Mouse (Mus musculus) liver, embryonic 13.5 days (tissue): Measurements from ENCODE around the gene Cdk20. TPM values are rescaled to one million over a fixed set of nuclear protein-coding genes. Genes with fewer than 3 reads are reported as not detected.

Experiments
- ATAC-seq: fragments of 200-750 bp; cut with Nextera tagmentation; 2 replicates; pipeline ENCODE4 v1.8.0; 2017; ENCODE audit warnings: low read depth, mild to moderate bottlenecking, moderate number of reproducible peaks, moderate library complexity
- DNase-seq: peaks from one replicate; pipeline ENCODE4 v3.0.0; 2022
- H3K27ac ChIP-seq: fragments of 300-500 bp; sonication (generic); 2 replicates; pipeline ENCODE4 v1.5.1; 2015; ENCODE audit warnings: moderate library complexity, mild to moderate bottlenecking, inconsistent platforms
- H3K27me3 ChIP-seq: fragments of 300-500 bp; sonication (generic); 2 replicates; pipeline ENCODE4 v1.6.1; 2015; ENCODE audit warnings: mild to moderate bottlenecking, inconsistent platforms
- H3K36me3 ChIP-seq: fragments of 300-500 bp; sonication (generic); 2 replicates; pipeline ENCODE4 v1.6.1; 2015; ENCODE audit warnings: mild to moderate bottlenecking, inconsistent platforms
- H3K4me1 ChIP-seq: fragments of 300-500 bp; sonication (generic); replicated peaks from 2 replicates; pipeline ENCODE4 v1.6.1; 2015; ENCODE audit warnings: inconsistent platforms
- H3K4me2 ChIP-seq: fragments of 300-500 bp; sonication (generic); 2 replicates; pipeline ENCODE4 v1.6.1; 2015; ENCODE audit warnings: inconsistent platforms, mild to moderate bottlenecking, moderate library complexity
- H3K4me3 ChIP-seq: fragments of 300-500 bp; sonication (generic); replicated peaks from 2 replicates; pipeline ENCODE4 v1.5.1; 2015; ENCODE audit warnings: mild to moderate bottlenecking, inconsistent platforms
- H3K9ac ChIP-seq: fragments of 300-500 bp; sonication (generic); 2 replicates; pipeline ENCODE4 v1.6.1; 2015; ENCODE audit warnings: mild to moderate bottlenecking, inconsistent platforms
- H3K9me3 ChIP-seq: fragments of 300-500 bp; sonication (generic); replicated peaks from 2 replicates; pipeline ENCODE4 v1.6.1; 2016; ENCODE audit warnings: inconsistent platforms
- WGBS: fragments of 180-500 bp; shearing (Covaris S2); methylation state at CpG from one replicate; pipeline ENCODE4 v1.1.7; 2015; ENCODE audit not compliant: insufficient replicate concordance; 5-methylcytosine and 5-hydroxymethylcytosine counted together
- polyA plus RNA-seq: library from polyadenylated mRNA; unstranded; fragments of >200 nt; fragmentation: Nextera tagmentation; extraction: Ambion mirVana; gene quantifications from 2 replicates; pipeline ENCODE4 v1.2.1, GENCODE M21; 2015

The Cdk20 gene
- 3.7 and 3.8 TPM in 2 replicates for polyA plus RNA-seq

- no peaks in the 10 kb centered on the region for H3K36me3 ChIP-seq
- DNase-seq, result peak; percentile 87
- ATAC-seq, result peak; percentile 99
- peak within 1 kb of the TSS; percentile 78 for H3K4me3 ChIP-seq
- H3K9ac ChIP-seq, result peak within 1 kb of the TSS; percentile 77
- H3K27me3 ChIP-seq, result no peaks in the 10 kb centered on the region
- WGBS, result under 1% methylated on average over 57 of the region's 57 CpGs
- H3K9me3 ChIP-seq, result no peaks in the 10 kb centered on the region
- peak within 1 kb of the TSS; percentile 84 for H3K27ac ChIP-seq
- peaks cover 20% of the 10 kb centered on the region for H3K4me1 ChIP-seq
- H3K4me2 ChIP-seq, result peak within 1 kb of the TSS; percentile 98
Observed at GRCm38 (mm10) chr13:64432017-64432995, at the start of gene Cdk20. Cdk20 (plus strand) TSS chr13:64432314.

DNA sequence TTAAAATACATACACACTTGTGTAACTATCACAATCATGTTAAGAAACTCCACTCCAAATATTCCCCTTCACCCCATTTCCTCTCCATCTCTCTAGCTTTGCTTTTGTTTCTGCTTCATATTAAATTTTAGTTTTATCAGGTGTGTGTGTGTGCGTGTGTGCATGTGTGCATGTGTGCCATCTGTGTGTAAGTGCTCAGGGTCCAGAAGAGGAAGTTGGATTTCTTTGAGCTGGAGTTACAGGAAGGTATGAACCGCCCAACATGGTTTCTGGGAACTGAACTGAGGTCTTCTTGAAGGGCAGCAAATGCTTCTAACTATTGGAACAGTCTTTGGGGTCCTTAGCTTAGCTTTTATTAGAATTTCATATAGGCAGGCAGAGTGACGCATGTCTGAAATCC, 47.2 kb upstream of the Cdk20 start:
- WGBS, result 63% methylated on average over 3 of the region's 3 CpGs
- Histone ChIP-seq H3K9ac (no peak overlapping the region), H3K27me3 (no peaks in the 10 kb centered on the region)

GRCm38 (mm10) chr13:64386048-64386447, 46.1 kb upstream of the Cdk20 start:
- Histone ChIP-seq H3K9me3 (no peaks in the 10 kb centered on the region), H3K27ac (peak overlapping the region; percentile 60), H3K9ac (no peak overlapping the region), H3K36me3 (no peaks in the 10 kb centered on the region), H3K4me1 (no peaks in the 10 kb centered on the region), H3K4me3 (no peak overlapping the region), H3K4me2 (no peak overlapping the region), H3K27me3 (no peaks in the 10 kb centered on the region)
- 16% methylated on average over 2 of the region's 2 CpGs for whole genome bisulfite sequencing
- ATAC-seq, result peak; percentile 86
- no peak for DNase-seq

More for the DNA sequence above, 47.2 kb upstream of the Cdk20 start:
- DNase-seq (no peak), ATAC-seq (no peak)
- no peak overlapping the region for H3K4me3 ChIP-seq
- H3K36me3 ChIP-seq, result no peaks in the 10 kb centered on the region
- H3K4me1 ChIP-seq, result no peaks in the 10 kb centered on the region
- H3K9me3 ChIP-seq, result no peaks in the 10 kb centered on the region
- no peak overlapping the region for H3K27ac ChIP-seq
- no peak overlapping the region for H3K4me2 ChIP-seq

DNA sequence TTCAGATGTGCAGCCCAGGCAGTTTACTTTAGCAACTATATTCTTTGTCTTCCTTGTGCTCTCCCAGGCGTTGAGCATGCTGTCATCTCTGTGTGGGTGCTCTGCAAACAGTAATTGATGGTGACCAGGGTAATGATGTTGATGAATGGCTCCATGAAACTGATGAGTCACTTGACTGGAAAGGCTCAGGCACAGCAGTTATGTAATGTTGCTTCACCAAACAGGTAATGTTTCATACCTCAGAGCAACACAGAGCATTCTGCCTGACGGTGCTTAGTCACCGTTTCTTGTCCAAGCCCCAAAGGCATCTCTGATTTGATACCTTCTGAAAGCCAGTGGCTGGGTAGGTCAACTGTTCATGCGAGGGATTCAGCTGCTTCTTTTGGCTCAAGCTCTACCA, 43.7 kb upstream of the Cdk20 start:
- no peak for DNase-seq
- H3K9me3 ChIP-seq, result no peaks in the 10 kb centered on the region
- no peak for ATAC-seq
- no peak overlapping the region for H3K4me2 ChIP-seq
- H3K27ac ChIP-seq, result no peak overlapping the region
- 64% methylated on average over 4 of the region's 4 CpGs for WGBS
- no peak overlapping the region for H3K4me3 ChIP-seq
- H3K36me3 ChIP-seq, result no peaks in the 10 kb centered on the region
- H3K9ac ChIP-seq, result no peak overlapping the region
- H3K27me3 ChIP-seq, result no peaks in the 10 kb centered on the region
- H3K4me1 ChIP-seq, result no peaks in the 10 kb centered on the region

- no peaks in the 10 kb centered on the region for H3K9me3 ChIP-seq
- H3K4me3 ChIP-seq, result no peak overlapping the region
- H3K27ac ChIP-seq, result no peak overlapping the region
- WGBS, result 50% methylated on average over 8 of the region's 8 CpGs
- no peak for ATAC-seq
- H3K4me2 ChIP-seq, result no peak overlapping the region
- H3K27me3 ChIP-seq, result no peaks in the 10 kb centered on the region
- no peak for DNase-seq
- H3K4me1 ChIP-seq, result peaks cover 16% of the 10 kb centered on the region
- no peaks in the 10 kb centered on the region for H3K36me3 ChIP-seq
- no peak overlapping the region for H3K9ac ChIP-seq
Observed at GRCm38 (mm10) chr13:64396979-64397378, 35.1 kb upstream of the Cdk20 start.

DNA sequence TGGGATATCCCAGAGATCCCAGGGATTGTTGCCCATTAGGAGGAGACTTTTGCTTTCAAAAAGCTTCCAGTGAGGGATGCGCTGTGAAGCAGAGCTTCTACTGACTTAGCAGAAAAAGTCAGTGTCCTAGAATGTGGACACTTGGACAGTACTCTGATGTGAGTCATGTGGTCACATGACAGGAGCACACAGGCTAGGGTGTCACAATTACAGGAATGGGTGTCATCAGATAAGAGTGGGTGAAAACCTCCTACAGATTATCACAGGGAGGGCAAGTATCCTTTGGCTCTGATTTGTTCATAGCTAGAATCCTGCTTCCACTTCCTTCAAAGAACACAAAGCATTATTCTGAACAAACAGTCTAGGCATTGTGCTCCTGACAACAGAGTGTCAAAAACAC, 34.0 kb upstream of the Cdk20 start:
- H3K36me3 ChIP-seq, result no peaks in the 10 kb centered on the region
- ATAC-seq (no peak), DNase-seq (no peak)
- no peaks in the 10 kb centered on the region for H3K27me3 ChIP-seq
- H3K4me2 ChIP-seq, result no peak overlapping the region
- H3K4me3 ChIP-seq, result no peak overlapping the region
- WGBS, result 85% methylated on average over 1 of the region's 1 CpGs
- H3K9me3 ChIP-seq, result no peaks in the 10 kb centered on the region
- H3K27ac ChIP-seq, result no peak overlapping the region
- H3K4me1 ChIP-seq, result peaks cover 26% of the 10 kb centered on the region
- no peak overlapping the region for H3K9ac ChIP-seq

- no peak overlapping the region for H3K27ac ChIP-seq
- H3K27me3 ChIP-seq, result no peaks in the 10 kb centered on the region
- 32% methylated on average over 3 of the region's 3 CpGs for WGBS
- H3K9me3 ChIP-seq, result no peaks in the 10 kb centered on the region
- no peak overlapping the region for H3K4me3 ChIP-seq
- ATAC-seq (no peak), DNase-seq (no peak)
- H3K4me2 ChIP-seq, result no peak overlapping the region
- H3K4me1 ChIP-seq, result peaks cover 32% of the 10 kb centered on the region
- H3K36me3 ChIP-seq, result no peaks in the 10 kb centered on the region
- H3K9ac ChIP-seq, result no peak overlapping the region
Observed at GRCm38 (mm10) chr13:64399906-64400305, 32.2 kb upstream of the Cdk20 start.

GRCm38 (mm10) chr13:64400801-64401361, 31.2 kb upstream of the Cdk20 start:
- Histone ChIP-seq H3K27ac (peak overlapping the region; percentile 41), H3K36me3 (no peaks in the 10 kb centered on the region), H3K4me1 (peaks cover 32% of the 10 kb centered on the region), H3K4me2 (no peak overlapping the region), H3K9ac (no peak overlapping the region), H3K27me3 (no peaks in the 10 kb centered on the region), H3K9me3 (no peaks in the 10 kb centered on the region), H3K4me3 (no peak overlapping the region)
- 51% methylated on average over 7 of the region's 7 CpGs for WGBS
- ATAC-seq, result no peak; the same call in 1 of the 2 replicates
- no peak for DNase-seq

GRCm38 (mm10) chr13:64402006-64402405, 30.1 kb upstream of the Cdk20 start:
- Histone ChIP-seq H3K4me1 (peaks cover 32% of the 10 kb centered on the region), H3K4me3 (no peak overlapping the region), H3K36me3 (no peaks in the 10 kb centered on the region), H3K9me3 (no peaks in the 10 kb centered on the region), H3K9ac (0 out of 2 replicates have a peak overlapping the region, but pooled peaks have one; percentile 41), H3K27me3 (no peaks in the 10 kb centered on the region), H3K4me2 (peak overlapping the region; percentile 51), H3K27ac (peak overlapping the region; percentile 60)
- 22% methylated on average over 3 of the region's 3 CpGs for WGBS
- ATAC-seq (peak; percentile 37), DNase-seq (no peak)

DNA sequence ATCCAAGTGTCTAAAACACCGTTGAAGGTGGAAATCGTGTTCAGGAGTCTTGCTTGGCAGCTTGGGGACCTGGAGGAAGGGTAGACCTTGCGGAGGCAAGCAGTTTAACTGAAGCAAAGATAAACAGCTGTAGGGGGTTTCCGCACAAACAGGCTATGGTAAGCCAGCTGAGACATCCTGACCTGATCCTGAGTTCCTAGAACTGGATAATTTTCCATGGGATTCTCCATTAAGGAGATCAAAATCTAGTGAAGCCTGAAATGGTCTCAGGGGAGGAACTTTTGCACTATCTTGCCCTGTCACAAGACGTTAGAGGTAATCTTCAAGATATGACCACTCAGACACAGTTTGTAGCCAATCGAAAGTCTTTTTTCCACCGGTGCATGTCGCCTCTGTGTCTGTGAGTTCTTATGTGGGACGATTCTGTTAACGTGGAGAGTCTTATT, 29.6 kb upstream of the Cdk20 start:
- Histone ChIP-seq H3K4me2 (peak overlapping the region; percentile 51), H3K4me3 (0 out of 2 replicates have a peak overlapping the region, but pooled peaks have one; percentile 7), H3K27ac (peak overlapping the region; percentile 60; the same call in 1 of the 2 replicates), H3K4me1 (peaks cover 32% of the 10 kb centered on the region), H3K9ac (peak overlapping the region; percentile 41), H3K27me3 (no peaks in the 10 kb centered on the region), H3K36me3 (no peaks in the 10 kb centered on the region), H3K9me3 (no peaks in the 10 kb centered on the region)
- DNase-seq (peak; percentile 32), ATAC-seq (peak; percentile 63)
- 21% methylated on average over 10 of the region's 10 CpGs for WGBS

- H3K4me3 ChIP-seq, result 0 out of 2 replicates have a peak overlapping the region, but pooled peaks have one; percentile 7
- no peaks in the 10 kb centered on the region for H3K36me3 ChIP-seq
- no peaks in the 10 kb centered on the region for H3K9me3 ChIP-seq
- DNase-seq (no peak), ATAC-seq (no peak)
- peak overlapping the region; percentile 51 for H3K4me2 ChIP-seq
- peaks cover 32% of the 10 kb centered on the region for H3K4me1 ChIP-seq
- H3K9ac ChIP-seq, result peak overlapping the region; percentile 41
- no peak overlapping the region for H3K27ac ChIP-seq
- WGBS, result 70% methylated on average over 8 of the region's 8 CpGs
- H3K27me3 ChIP-seq, result no peaks in the 10 kb centered on the region
Observed at GRCm38 (mm10) chr13:64402951-64403460, 29.1 kb upstream of the Cdk20 start.
